Mouse (Mus musculus): ENCODE measurements around the gene Hsd11b2. TPM values are rescaled to one million over a fixed set of nuclear protein-coding genes. Genes with fewer than 3 reads are reported as not detected.

Hsd11b2 gene
- polyA plus RNA-seq, 1 experiment from 2014 or later, result 1.2 TPM

DNA sequence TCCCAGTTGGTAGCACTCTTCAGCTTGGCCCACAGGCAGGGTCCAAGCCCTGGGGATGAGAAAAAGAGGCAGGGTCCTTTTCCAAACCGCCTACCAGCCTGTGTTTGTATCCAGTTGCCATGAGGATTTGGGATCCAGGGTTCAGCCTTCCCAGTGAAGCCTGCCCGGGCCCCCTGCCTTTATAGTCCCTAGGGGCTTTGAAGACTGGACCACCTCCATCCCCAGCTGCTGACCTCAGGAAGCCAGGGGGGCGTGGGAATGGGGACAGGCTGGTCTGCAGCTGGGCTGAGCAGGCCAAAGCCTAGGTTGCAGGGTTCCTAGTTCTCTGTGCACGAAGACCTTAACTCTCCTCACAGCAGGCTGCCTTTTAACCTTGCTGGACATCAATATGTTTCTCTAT, 43.3 kb upstream of the Hsd11b2 start:
- Histone ChIP-seq H3K27ac (peak overlapping the region; percentile 51), H3K9ac (no peak overlapping the region; the same call in 1 of the 2 replicates), H3K4me2 (no peak overlapping the region), H3K36me3 (peaks cover 37% of the 10 kb centered on the region), H3K4me3 (no peak overlapping the region), H3K4me1 (peaks cover 44% of the 10 kb centered on the region), H3K9me3 (no peaks in the 10 kb centered on the region), H3K27me3 (peaks cover 25% of the 10 kb centered on the region)
- WGBS, result 40% methylated on average over 4 of the region's 4 CpGs
- no peak for ATAC-seq (ENCODE audit: insufficient number of reproducible peaks, low FRiP score, low TSS enrichment, low read depth)

DNA sequence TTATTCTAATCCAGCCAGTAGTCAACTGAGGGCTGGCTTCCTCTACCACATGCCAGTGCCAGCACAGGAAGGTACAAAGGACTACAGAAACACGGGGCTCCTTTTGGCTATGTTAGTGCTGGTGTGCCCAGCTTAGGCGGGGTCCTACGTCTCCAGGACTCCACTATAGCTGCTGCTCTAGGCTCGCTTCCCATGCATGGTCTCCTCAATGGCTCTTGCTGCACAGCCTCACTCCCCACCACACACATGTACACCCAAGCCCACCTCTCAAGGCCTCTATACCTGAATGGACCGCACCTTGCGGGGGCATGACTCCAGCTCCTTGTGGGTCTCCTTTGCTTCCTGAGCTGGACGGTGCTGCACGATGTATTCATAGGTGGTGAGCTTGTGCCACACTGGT, 42.8 kb upstream of the Hsd11b2 start:
- H3K4me3 ChIP-seq, result no peak overlapping the region
- no peak overlapping the region for H3K4me2 ChIP-seq
- H3K9ac ChIP-seq, result no peak overlapping the region
- peak overlapping the region; percentile 51; the same call in 1 of the 2 replicates for H3K27ac ChIP-seq
- peaks cover 25% of the 10 kb centered on the region for H3K27me3 ChIP-seq
- ATAC-seq (ENCODE audit: insufficient number of reproducible peaks, low FRiP score, low TSS enrichment, low read depth), result no peak
- H3K36me3 ChIP-seq, result peaks cover 37% of the 10 kb centered on the region
- 87% methylated on average over 8 of the region's 8 CpGs for WGBS
- peaks cover 39% of the 10 kb centered on the region for H3K4me1 ChIP-seq
- no peaks in the 10 kb centered on the region for H3K9me3 ChIP-seq

DNA sequence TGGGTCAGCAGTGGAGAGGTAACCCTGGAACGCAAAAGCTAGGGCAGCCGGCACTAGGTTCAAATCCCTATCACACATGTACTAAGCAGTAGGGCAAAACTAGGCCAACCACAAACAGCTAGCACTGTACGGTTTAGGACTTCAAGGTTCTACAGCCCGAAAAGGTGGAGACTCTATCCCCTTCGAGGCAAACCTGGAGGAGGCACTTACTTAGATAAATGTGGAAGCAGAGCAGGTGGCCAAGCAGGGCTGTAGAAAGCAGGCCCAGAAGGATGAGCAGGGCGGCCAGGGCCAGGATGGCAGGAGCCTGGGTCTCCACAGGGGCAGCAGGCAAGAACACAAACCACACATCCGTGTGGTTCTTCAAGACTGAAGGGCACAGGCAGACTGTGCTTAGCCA, 42.4 kb upstream of the Hsd11b2 start:
- WGBS, result 92% methylated on average over 7 of the region's 7 CpGs
- Histone ChIP-seq H3K4me2 (no peak overlapping the region), H3K4me3 (no peak overlapping the region), H3K27ac (no peak overlapping the region), H3K36me3 (peaks cover 37% of the 10 kb centered on the region), H3K9ac (no peak overlapping the region), H3K27me3 (peaks cover 25% of the 10 kb centered on the region), H3K9me3 (no peaks in the 10 kb centered on the region), H3K4me1 (peaks cover 38% of the 10 kb centered on the region)
- no peak for ATAC-seq (ENCODE audit: insufficient number of reproducible peaks, low FRiP score, low TSS enrichment, low read depth)

DNA sequence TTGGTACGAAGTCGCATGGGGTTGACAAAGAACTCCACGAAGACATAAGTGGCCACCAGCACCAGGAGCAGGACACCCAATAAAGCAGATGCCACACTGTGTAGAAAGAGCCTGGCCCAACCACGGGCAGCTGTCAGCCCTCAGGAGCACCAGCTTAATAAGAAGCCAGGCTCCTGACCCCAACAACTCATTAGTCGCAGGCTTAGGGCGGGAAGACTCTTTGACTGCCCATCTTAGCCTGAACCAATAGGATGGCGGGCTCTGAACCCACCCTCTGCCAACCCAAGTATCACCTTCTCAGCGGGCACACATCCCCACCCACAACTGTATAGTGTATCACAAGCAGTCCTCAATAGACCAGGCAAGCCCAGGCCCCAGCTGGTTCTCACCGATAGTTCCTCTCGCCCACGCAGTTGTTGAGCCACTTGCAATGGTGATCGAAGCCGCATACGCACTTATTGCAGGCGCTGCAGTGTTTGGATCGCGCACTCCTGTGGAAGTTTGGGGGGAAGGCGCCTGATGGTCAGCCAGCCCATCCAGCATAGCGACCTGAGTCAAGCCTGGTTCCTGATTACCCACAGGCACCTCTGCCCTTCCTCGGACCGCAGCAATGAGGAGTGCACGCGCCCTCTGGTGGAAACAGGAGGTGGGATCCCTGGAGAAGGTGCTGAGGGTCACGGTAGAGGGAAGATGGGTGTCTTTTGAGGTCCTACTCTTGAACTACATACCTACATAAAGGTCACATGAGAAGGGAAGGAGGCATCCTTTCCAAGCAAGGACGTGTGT, 41.7 kb upstream of the Hsd11b2 start:
- H3K9ac ChIP-seq, result no peak overlapping the region
- H3K4me1 ChIP-seq, result peaks cover 32% of the 10 kb centered on the region
- no peak overlapping the region for H3K27ac ChIP-seq
- no peaks in the 10 kb centered on the region for H3K9me3 ChIP-seq
- no peak overlapping the region for H3K4me3 ChIP-seq
- ATAC-seq (ENCODE audit: insufficient number of reproducible peaks, low FRiP score, low TSS enrichment, low read depth), result no peak
- WGBS, result 38% methylated on average over 25 of the region's 25 CpGs
- peaks cover 38% of the 10 kb centered on the region for H3K36me3 ChIP-seq
- H3K4me2 ChIP-seq, result no peak overlapping the region
- peaks cover 25% of the 10 kb centered on the region for H3K27me3 ChIP-seq

DNA sequence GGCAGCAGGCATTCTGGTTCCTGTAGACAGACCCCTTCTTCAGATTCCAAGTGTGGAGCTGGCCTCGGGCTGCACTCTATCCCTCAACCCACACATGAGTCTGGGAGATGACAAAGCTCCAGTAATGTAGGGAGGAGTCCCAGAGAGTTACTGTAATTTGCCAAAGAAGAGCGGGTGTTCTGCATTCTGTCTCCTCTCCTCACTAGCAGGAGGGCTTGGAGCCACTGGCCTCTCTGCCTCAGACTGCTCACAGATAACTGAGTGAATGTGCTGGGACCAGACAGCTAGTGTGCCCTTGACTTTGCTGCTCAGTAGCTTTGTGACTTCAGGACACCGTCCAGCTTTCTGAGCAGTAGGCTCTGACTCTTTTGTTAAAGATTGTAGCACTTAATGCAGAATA, 40.8 kb upstream of the Hsd11b2 start:
- 73% methylated on average over 3 of the region's 3 CpGs for WGBS
- Histone ChIP-seq H3K9me3 (no peaks in the 10 kb centered on the region), H3K27ac (no peak overlapping the region), H3K4me1 (peaks cover 27% of the 10 kb centered on the region), H3K4me3 (no peak overlapping the region), H3K36me3 (peaks cover 43% of the 10 kb centered on the region), H3K9ac (no peak overlapping the region), H3K4me2 (no peak overlapping the region), H3K27me3 (peaks cover 20% of the 10 kb centered on the region)
- ATAC-seq (ENCODE audit: insufficient number of reproducible peaks, low FRiP score, low TSS enrichment, low read depth), result no peak

DNA sequence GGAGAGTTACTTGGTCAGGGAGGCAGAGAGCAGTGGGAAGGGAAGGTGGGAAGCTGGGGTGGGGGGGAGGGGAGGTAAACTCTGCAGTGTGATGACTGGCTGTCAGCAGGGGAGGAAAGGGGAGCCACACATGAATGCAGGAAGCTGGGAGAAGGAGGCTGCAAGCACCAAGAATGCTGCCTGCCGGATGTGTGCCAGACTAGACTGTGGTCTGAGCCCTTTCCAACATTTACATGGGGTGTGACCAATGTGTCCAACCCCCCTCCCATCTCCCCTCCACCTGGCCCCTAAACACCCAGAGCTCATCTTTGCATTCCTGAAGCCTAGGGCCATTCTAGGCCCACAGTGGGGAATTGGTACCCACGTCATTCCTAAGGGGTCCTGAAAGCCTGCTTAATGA, 37.5 kb upstream of the Hsd11b2 start:
- Histone ChIP-seq H3K36me3 (peaks cover 45% of the 10 kb centered on the region; the same call in 1 of the 2 replicates), H3K9ac (no peak overlapping the region), H3K27ac (0 out of 2 replicates have a peak overlapping the region, but pooled peaks have one; percentile 9), H3K9me3 (no peaks in the 10 kb centered on the region), H3K4me3 (no peak overlapping the region), H3K4me1 (peaks cover 22% of the 10 kb centered on the region), H3K4me2 (no peak overlapping the region), H3K27me3 (0 out of 2 replicates have a peak, but pooled peaks cover 3% of the 10 kb centered on the region)
- no peak for ATAC-seq (ENCODE audit: insufficient number of reproducible peaks, low FRiP score, low TSS enrichment, low read depth)
- WGBS, result 29% methylated on average over 2 of the region's 2 CpGs

DNA sequence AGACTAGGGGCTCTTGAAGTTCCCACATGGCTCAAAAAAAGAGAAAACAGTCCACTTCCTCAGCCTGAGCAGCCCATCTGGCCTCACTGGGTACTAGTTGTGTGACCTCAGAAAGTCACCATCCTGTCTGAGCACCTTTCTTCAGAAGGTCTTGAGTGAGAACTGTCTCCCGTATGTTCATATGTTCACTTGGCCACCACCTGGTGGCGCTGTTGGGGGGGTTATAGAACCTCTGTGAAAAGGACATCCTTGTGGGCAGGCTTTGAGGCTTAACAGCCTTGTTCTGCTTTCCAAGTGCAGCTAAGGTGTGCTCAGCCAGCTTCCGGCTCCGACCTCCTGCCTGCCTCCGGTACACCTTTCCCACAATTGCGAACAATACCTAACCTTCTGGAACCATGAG, 37.1 kb upstream of the Hsd11b2 start:
- Histone ChIP-seq H3K9ac (no peak overlapping the region), H3K4me3 (no peak overlapping the region), H3K4me2 (no peak overlapping the region), H3K9me3 (no peaks in the 10 kb centered on the region), H3K4me1 (peaks cover 22% of the 10 kb centered on the region), H3K27me3 (0 out of 2 replicates have a peak, but pooled peaks cover 2% of the 10 kb centered on the region), H3K27ac (0 out of 2 replicates have a peak overlapping the region, but pooled peaks have one; percentile 9), H3K36me3 (peaks cover 40% of the 10 kb centered on the region; the same call in 1 of the 2 replicates)
- 71% methylated on average over 6 of the region's 6 CpGs for WGBS
- ATAC-seq (ENCODE audit: insufficient number of reproducible peaks, low FRiP score, low TSS enrichment, low read depth), result no peak

DNA sequence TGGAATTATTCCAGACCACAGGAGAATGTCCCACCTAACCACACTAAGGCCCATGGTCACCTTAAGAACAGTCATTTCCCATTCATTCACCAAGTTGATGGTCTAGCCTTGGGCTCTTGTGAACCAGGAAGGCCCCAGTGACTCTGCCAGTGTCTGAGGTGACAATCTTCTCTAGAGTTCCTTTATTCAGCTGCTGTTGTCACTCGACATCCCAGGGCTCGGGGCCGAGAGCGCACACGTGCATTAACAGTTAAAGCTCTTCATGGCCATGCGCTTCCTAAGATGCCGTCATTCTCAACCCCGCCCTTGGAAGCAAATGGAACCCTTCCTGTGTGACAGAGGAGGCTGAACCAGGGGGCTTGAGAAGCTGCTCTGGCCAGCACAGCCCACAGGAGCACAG, 36.4 kb upstream of the Hsd11b2 start:
- Histone ChIP-seq H3K36me3 (peaks cover 39% of the 10 kb centered on the region; the same call in 1 of the 2 replicates), H3K9me3 (no peaks in the 10 kb centered on the region), H3K27ac (no peak overlapping the region), H3K27me3 (no peaks in the 10 kb centered on the region), H3K4me3 (no peak overlapping the region), H3K9ac (no peak overlapping the region), H3K4me1 (peaks cover 22% of the 10 kb centered on the region), H3K4me2 (no peak overlapping the region)
- no peak for ATAC-seq (ENCODE audit: insufficient number of reproducible peaks, low FRiP score, low TSS enrichment, low read depth)
- WGBS, result 75% methylated on average over 8 of the region's 8 CpGs

DNA sequence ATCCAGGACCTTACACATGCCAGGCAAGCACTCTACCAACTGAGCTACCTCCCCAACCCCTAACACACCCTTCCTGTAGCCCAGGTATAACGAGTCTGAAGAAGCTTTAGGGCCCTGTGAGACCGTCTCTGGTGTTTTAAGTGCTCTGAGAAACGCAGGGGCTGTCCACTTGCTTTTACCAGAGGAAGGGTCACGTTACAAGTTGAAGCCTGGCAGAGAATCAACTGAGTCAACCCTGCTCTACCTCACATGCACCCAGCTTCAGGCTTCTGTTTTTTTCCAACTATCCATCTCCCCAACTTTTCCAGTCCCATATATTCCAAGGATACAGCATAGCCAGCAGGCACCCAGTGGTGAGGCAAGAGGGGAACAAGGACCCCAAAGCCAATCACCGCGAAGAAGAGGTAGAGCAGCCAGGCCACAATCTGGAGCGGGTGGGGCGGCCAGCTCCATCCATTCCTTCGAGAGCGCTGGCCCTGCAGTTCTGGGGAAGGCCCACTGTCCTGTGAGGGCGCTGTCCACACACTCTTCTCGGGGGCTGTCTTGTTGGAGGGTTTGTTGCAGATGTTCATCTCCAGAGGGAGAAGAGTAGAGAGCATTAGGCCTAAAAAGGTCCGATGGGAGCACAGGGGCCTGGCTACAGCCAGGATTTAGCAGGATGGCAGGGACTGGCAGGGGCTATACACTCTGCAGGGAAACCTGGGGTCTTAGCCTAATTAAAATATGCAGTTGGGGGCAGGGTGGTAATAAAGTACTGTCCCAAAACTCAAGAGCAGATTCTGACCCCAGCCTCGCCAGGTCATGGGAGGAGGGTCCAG, 35.1 kb upstream of the Hsd11b2 start:
- WGBS, result 31% methylated on average over 14 of the region's 14 CpGs

DNA sequence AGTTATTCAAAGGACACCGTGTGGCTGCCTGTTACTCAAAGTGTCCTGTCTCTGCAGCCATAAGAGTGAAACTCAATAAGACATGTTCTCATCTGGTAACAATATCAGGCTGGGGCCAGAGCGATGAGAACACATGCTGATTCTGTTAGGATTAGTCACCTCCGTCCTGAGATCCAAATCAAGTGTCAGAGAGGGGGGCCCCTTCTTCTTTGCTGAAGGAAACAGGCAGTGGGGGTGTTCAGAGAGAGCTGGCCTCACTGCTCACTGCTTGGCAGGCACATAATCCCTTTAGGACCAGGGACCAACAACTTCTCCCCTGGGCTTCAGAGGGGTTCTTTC, 34.6 kb upstream of the Hsd11b2 start:
- Histone ChIP-seq H3K27me3 (no peaks in the 10 kb centered on the region), H3K36me3 (peaks cover 31% of the 10 kb centered on the region; the same call in 1 of the 2 replicates), H3K4me3 (no peak overlapping the region), H3K9ac (no peak overlapping the region), H3K4me2 (no peak overlapping the region), H3K27ac (peak overlapping the region; percentile 62; the same call in 1 of the 2 replicates), H3K4me1 (peaks cover 22% of the 10 kb centered on the region), H3K9me3 (no peaks in the 10 kb centered on the region)
- ATAC-seq (ENCODE audit: insufficient number of reproducible peaks, low FRiP score, low TSS enrichment, low read depth), result peak; percentile 56
- WGBS, result 34% methylated on average over 3 of the region's 3 CpGs

More for the DNA sequence above, 35.1 kb upstream of the Hsd11b2 start:
- H3K27ac ChIP-seq, result peak overlapping the region; percentile 62; the same call in 1 of the 2 replicates
- H3K4me3 ChIP-seq, result no peak overlapping the region
- peaks cover 37% of the 10 kb centered on the region; the same call in 1 of the 2 replicates for H3K36me3 ChIP-seq
- no peaks in the 10 kb centered on the region for H3K27me3 ChIP-seq
- no peak; the same call in 1 of the 2 replicates for ATAC-seq (ENCODE audit: insufficient number of reproducible peaks, low FRiP score, low TSS enrichment, low read depth)
- H3K4me2 ChIP-seq, result no peak overlapping the region
- H3K9me3 ChIP-seq, result no peaks in the 10 kb centered on the region
- H3K9ac ChIP-seq, result no peak overlapping the region
- peaks cover 22% of the 10 kb centered on the region for H3K4me1 ChIP-seq

DNA sequence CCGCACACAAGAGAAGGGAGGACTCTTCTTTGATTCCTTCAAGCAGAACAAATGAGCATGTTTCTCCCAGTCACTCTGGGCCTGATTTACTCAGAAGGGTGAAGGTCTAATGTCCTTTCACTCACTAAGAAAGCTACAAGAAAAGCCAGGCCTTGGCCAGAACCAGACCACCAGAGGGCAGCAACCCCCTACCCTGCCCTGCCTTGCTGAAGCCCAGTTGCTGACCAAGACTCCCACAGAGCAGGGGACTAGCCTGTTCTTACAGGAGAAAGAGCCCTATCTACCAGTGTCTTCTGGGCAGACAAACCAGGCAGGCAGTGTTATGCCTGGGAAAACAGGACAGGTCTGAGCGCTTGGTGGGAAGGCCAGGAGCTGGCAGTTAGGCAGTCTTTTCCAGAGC, 34.2 kb upstream of the Hsd11b2 start:
- no peak overlapping the region for H3K4me3 ChIP-seq
- H3K4me2 ChIP-seq, result no peak overlapping the region
- H3K36me3 ChIP-seq, result peaks cover 27% of the 10 kb centered on the region; the same call in 1 of the 2 replicates
- no peak for ATAC-seq (ENCODE audit: insufficient number of reproducible peaks, low FRiP score, low TSS enrichment, low read depth)
- no peaks in the 10 kb centered on the region for H3K27me3 ChIP-seq
- H3K9ac ChIP-seq, result no peak overlapping the region
- WGBS, result 33% methylated on average over 2 of the region's 2 CpGs
- no peaks in the 10 kb centered on the region for H3K9me3 ChIP-seq
- H3K27ac ChIP-seq, result peak overlapping the region; percentile 62; the same call in 1 of the 2 replicates
- peaks cover 22% of the 10 kb centered on the region for H3K4me1 ChIP-seq

DNA sequence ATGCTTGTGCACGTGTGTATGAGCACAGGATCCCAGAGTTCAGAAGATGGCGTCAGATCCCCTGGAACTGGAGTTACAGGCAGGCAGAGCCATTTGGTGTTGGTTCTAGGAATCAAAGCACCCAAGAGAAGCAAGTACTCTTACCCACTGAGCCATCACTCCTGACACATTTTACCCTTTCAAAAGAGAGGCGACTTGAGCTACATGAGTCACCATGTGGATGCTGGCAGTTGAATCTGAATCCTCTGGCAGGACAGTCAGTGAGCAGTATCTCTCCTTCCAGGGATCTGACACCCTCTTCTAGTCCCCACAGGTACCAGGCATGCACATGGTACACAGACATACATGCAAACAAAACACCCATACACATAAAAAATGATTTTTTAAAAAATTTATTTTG, 30.5 kb upstream of the Hsd11b2 start:
- no peaks in the 10 kb centered on the region for H3K27me3 ChIP-seq
- no peak for ATAC-seq (ENCODE audit: insufficient number of reproducible peaks, low FRiP score, low TSS enrichment, low read depth)
- 63% methylated on average over 3 of the region's 3 CpGs for WGBS

More for the DNA sequence above, 30.5 kb upstream of the Hsd11b2 start:
- Histone ChIP-seq H3K9ac (no peak overlapping the region), H3K9me3 (no peaks in the 10 kb centered on the region), H3K27ac (no peak overlapping the region), H3K4me3 (no peak overlapping the region), H3K4me1 (peaks cover 17% of the 10 kb centered on the region), H3K4me2 (no peak overlapping the region), H3K36me3 (peaks cover 13% of the 10 kb centered on the region; the same call in 1 of the 2 replicates)
